Comparison of ENCODE assay signal across 12 mouse cellular contexts in the genomic region with DNA sequence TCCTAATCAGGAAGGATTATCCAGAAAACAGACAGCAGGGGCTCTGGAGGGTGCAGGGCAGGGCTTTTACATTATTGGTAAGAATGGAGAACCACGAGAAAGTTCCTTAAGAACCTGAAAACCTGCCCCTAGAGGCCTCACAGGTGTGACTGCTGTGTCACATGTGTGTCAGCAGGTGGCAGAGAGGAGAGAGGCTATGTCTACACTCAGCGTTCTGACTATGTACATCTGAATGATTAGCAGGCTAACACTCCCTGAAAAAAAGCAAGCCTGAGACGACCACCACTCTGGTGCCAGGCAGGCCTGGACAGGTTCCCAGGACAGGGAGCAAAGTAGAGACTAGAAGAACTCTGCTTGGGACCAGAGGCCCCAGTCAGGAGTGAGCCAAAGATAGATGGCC. TPM values are rescaled to one million over a fixed set of nuclear protein-coding genes. Genes with fewer than 3 reads are reported as not detected.
A peak's percentile ranks its signal among the peaks of the same experiment; 100 is the strongest.
DNase-seq lines count a peak whose midpoint lies in the region; ATAC-seq and TF ChIP-seq lines count a peak whose summit lies in the region.
"Had no signal": no experiment of that assay in that cellular context is flagged by ENCODE, and none has a peak within 500 bp of the region (broad histone marks: within the 10 kb centered on the region; RNA-seq: fewer than 3 reads in every experiment).

No protein-coding gene starts in this region.

- ATAC-seq in kidney, embryonic 16.5 days (ENCODE audit: low FRiP score, low TSS enrichment): no peak
- no peak; the same call in 1 of the 2 replicates for ATAC-seq in kidney, postnatal 0 days (replicated peaks; ENCODE audit: low FRiP score, low read depth)
- ATAC-seq in hindbrain, embryonic 14.5 days (ENCODE audit: low FRiP score): no peak
- ATAC-seq in forebrain, embryonic 15.5 days (replicated peaks): no peak

- H3K36me3 ChIP-seq in kidney, embryonic 16.5 days (ENCODE audit: insufficient read depth, low read length): no peaks in the 10 kb centered on the region
- H3K36me3 ChIP-seq in ES-E14 (ENCODE audit: control insufficient read depth, insufficient read depth, low read length, poor library complexity, severe bottlenecking): no peaks in the 10 kb centered on the region
- no peaks in the 10 kb centered on the region for H3K36me3 ChIP-seq in kidney, postnatal 0 days (ENCODE audit: insufficient read depth, low read length)
- H3K36me3 ChIP-seq in thymus, adult 2 months (ENCODE audit: control insufficient read depth, insufficient read depth, low read length): no peaks in the 10 kb centered on the region
- no peaks in the 10 kb centered on the region for H3K36me3 ChIP-seq in hindbrain, embryonic 14.5 days (replicated peaks; ENCODE audit: control insufficient read depth, insufficient read depth)
- H3K36me3 ChIP-seq in forebrain, embryonic 15.5 days: no peaks in the 10 kb centered on the region

- no peak overlapping the region for H3K4me3 ChIP-seq in kidney, embryonic 16.5 days (ENCODE audit: low read length)
- H3K4me3 ChIP-seq in ES-E14 (ENCODE audit: insufficient read depth in 1 of 2, low read depth in 1 of 2, low read length in 2 of 2, poor library complexity in 1 of 2, severe bottlenecking in 1 of 2): no peak overlapping the region
- H3K4me3 ChIP-seq in kidney, postnatal 0 days (replicated peaks; ENCODE audit: low read depth, low read length): no peak overlapping the region
- H3K4me3 ChIP-seq in thymus, adult 2 months (ENCODE audit: control insufficient read depth, insufficient read depth, low read length): no peak overlapping the region
- H3K4me3 ChIP-seq in hindbrain, embryonic 14.5 days (replicated peaks; ENCODE audit: low read length): no peak overlapping the region
- H3K4me3 ChIP-seq in forebrain, embryonic 15.5 days: no peak overlapping the region

- no peak overlapping the region for H3K27ac ChIP-seq in kidney, embryonic 16.5 days (ENCODE audit: low read length)
- no peak overlapping the region for H3K27ac ChIP-seq in ES-E14 (ENCODE audit: insufficient read depth, low read depth, low read length, poor library complexity, severe bottlenecking)
- H3K27ac ChIP-seq in kidney, postnatal 0 days: no peak overlapping the region
- H3K27ac ChIP-seq in thymus, adult 2 months (ENCODE audit: control insufficient read depth, insufficient read depth, low read length): no peak overlapping the region
- no peak overlapping the region for H3K27ac ChIP-seq in hindbrain, embryonic 14.5 days
- H3K27ac ChIP-seq in forebrain, embryonic 15.5 days (replicated peaks): no peak overlapping the region

- no peak overlapping the region for H3K4me2 ChIP-seq in kidney, embryonic 16.5 days (replicated peaks; ENCODE audit: low read depth, low read length)
- H3K4me2 ChIP-seq in kidney, postnatal 0 days (ENCODE audit: low read length): no peak overlapping the region
- no peak overlapping the region for H3K4me2 ChIP-seq in hindbrain, embryonic 14.5 days (replicated peaks)
- no peak overlapping the region for H3K4me2 ChIP-seq in forebrain, embryonic 15.5 days (replicated peaks)

- in situ Hi-C loops in ES-E14 (cut with MboI; ENCODE audit: low sequenced_read_pairs in 2 of 2, unreplicated experiment in 2 of 2): no loop called here

- peak; percentile 39 for DNase-seq in kidney, adult 18-20 months
- peak; percentile 28 for DNase-seq in ES-E14 (ENCODE audit: low read depth, low spot score)
- peak; percentile 43 for DNase-seq in kidney, postnatal 0 days (ENCODE audit: low spot score)
- peak; percentile 48 for DNase-seq in thymus, adult 2 months
- DNase-seq in hindbrain, embryonic 14.5 days (ENCODE audit: low spot score): no peak
- DNase-seq in adrenal gland, postnatal 14 days: no peak
- DNase-seq: cerebellum, adult 2 months; left cerebral cortex, postnatal 4 days; right cerebral cortex, postnatal 4 days had no signal

- no peaks in the 10 kb centered on the region for H3K27me3 ChIP-seq in kidney, embryonic 16.5 days (ENCODE audit: insufficient read depth, low read length)
- H3K27me3 ChIP-seq in kidney, postnatal 0 days (ENCODE audit: insufficient read depth, low read length): no peaks in the 10 kb centered on the region
- H3K27me3 ChIP-seq in thymus, adult 2 months (ENCODE audit: control insufficient read depth, insufficient read depth, low read length): no peaks in the 10 kb centered on the region
- no peaks in the 10 kb centered on the region for H3K27me3 ChIP-seq in hindbrain, embryonic 14.5 days (ENCODE audit: control insufficient read depth, insufficient read depth, low read length)
- no peaks in the 10 kb centered on the region for H3K27me3 ChIP-seq in forebrain, embryonic 15.5 days

- H3K9me3 ChIP-seq in kidney, embryonic 16.5 days (ENCODE audit: low read length): no peaks in the 10 kb centered on the region
- no peaks in the 10 kb centered on the region for H3K9me3 ChIP-seq in ES-E14 (ENCODE audit: control insufficient read depth, insufficient read depth, low read depth, low read length)
- no peaks in the 10 kb centered on the region for H3K9me3 ChIP-seq in kidney, postnatal 0 days (replicated peaks; ENCODE audit: low read length)
- no peaks in the 10 kb centered on the region for H3K9me3 ChIP-seq in hindbrain, embryonic 14.5 days (ENCODE audit: control insufficient read depth, low read length)
- H3K9me3 ChIP-seq in forebrain, embryonic 15.5 days: no peaks in the 10 kb centered on the region

- no peaks in the 10 kb centered on the region for H3K4me1 ChIP-seq in kidney, embryonic 16.5 days (ENCODE audit: insufficient read depth, low read length)
- no peaks in the 10 kb centered on the region for H3K4me1 ChIP-seq in ES-E14 (ENCODE audit: control insufficient read depth in 2 of 2, insufficient read depth in 2 of 2, low read length in 2 of 2, poor library complexity in 1 of 2)
- H3K4me1 ChIP-seq in kidney, postnatal 0 days (replicated peaks; ENCODE audit: insufficient read depth, low read length): no peaks in the 10 kb centered on the region
- no peaks in the 10 kb centered on the region for H3K4me1 ChIP-seq in thymus, adult 2 months (replicated peaks; ENCODE audit: control insufficient read depth, insufficient read depth, low read length)
- no peaks in the 10 kb centered on the region for H3K4me1 ChIP-seq in hindbrain, embryonic 14.5 days (replicated peaks; ENCODE audit: control insufficient read depth, insufficient read depth, low read length)
- H3K4me1 ChIP-seq in forebrain, embryonic 15.5 days: no peaks in the 10 kb centered on the region

- H3K9ac ChIP-seq in kidney, embryonic 16.5 days (replicated peaks; ENCODE audit: low read length): no peak overlapping the region
- no peak overlapping the region for H3K9ac ChIP-seq in ES-E14 (ENCODE audit: insufficient read depth, low read depth, low read length, poor library complexity, severe bottlenecking)
- no peak overlapping the region for H3K9ac ChIP-seq in kidney, postnatal 0 days (ENCODE audit: low read depth, low read length)
- H3K9ac ChIP-seq in hindbrain, embryonic 14.5 days: no peak overlapping the region
- H3K9ac ChIP-seq in forebrain, embryonic 15.5 days (replicated peaks): no peak overlapping the region

- TF ChIP-seq POLR2A in thymus, adult 2 months (IDR thresholded peaks at IDR 0.05; ENCODE audit: control insufficient read depth, extremely low read depth, insufficient read depth, low read length, poor library complexity): no peak

- WGBS in kidney, embryonic 16.5 days: 36% methylated on average over 3 of the region's 3 CpGs
- 24% methylated on average over 3 of the region's 3 CpGs for WGBS in kidney, postnatal 0 days
- 20% methylated on average over 3 of the region's 3 CpGs for WGBS in thymus, adult 2 months
- WGBS in hindbrain, embryonic 14.5 days: 49% methylated on average over 3 of the region's 3 CpGs
- 32% methylated on average over 3 of the region's 3 CpGs for WGBS in forebrain, embryonic 15.5 days

- peak; percentile 72 for TF ChIP-seq CTCF in kidney, postnatal 0 days (IDR thresholded peaks at IDR 0.05; ENCODE audit: low read depth)
- peak; percentile 13; the same call in 1 of the 2 replicates for TF ChIP-seq CTCF in thymus, adult 2 months (IDR thresholded peaks at IDR 0.05; ENCODE audit: borderline replicate concordance, control insufficient read depth, extremely low read depth, insufficient read depth, low read length, poor library complexity)

TF ChIP-seq in ES-E14, 5 proteins besides CTCF, POLR2A, EP300 and RAD21:
- TF ChIP-seq MAFK (IDR thresholded peaks at IDR 0.05; ENCODE audit: insufficient read depth, low read depth, low read length) (no peak), CHD2 (IDR thresholded peaks at IDR 0.05; ENCODE audit: low read depth, low read length) (no peak), HCFC1 (IDR thresholded peaks at IDR 0.05; ENCODE audit: borderline replicate concordance, insufficient read depth, low read length) (no peak)

RNA-seq across cellular contexts. Expression of gene C2cd6, which starts 23.8 kb away (rescaled TPM):
- polyA plus RNA-seq in kidney, embryonic 16.5 days (2015; fragmentation: Nextera tagmentation; extraction: Ambion mirVana): not detected in 2 replicates
- 0.22 TPM in 1 of 2 replicates, not detected in the other for total RNA-seq in ES-E14 (2012; rRNA removed)
- not detected in 2 replicates for polyA plus RNA-seq in kidney, postnatal 0 days (2015; fragmentation: Nextera tagmentation; extraction: Ambion mirVana)
- polyA plus RNA-seq in thymus, adult 2 months (2012; rRNA removed): not detected in 2 replicates
- polyA plus RNA-seq in hindbrain, embryonic 14.5 days (2014; fragmentation: Nextera tagmentation; extraction: Ambion mirVana): 4.5 TPM in 1 of 2 replicates, not detected in the other
- polyA plus RNA-seq in forebrain, embryonic 15.5 days (2015; fragmentation: Nextera tagmentation; extraction: Ambion mirVana): not detected in 2 replicates
- total RNA-seq in adrenal gland, postnatal 14 days (2021): not detected in 2 replicates
- total RNA-seq: left cerebral cortex, postnatal 4 days had no signal
- polyA plus RNA-seq: cerebellum, adult 2 months; heart, embryonic 16.5 days had no signal

RNA-seq across cellular contexts. Expression of gene Tmem237, which starts 49.3 kb away (rescaled TPM):
- polyA plus RNA-seq in kidney, embryonic 16.5 days (2015; fragmentation: Nextera tagmentation; extraction: Ambion mirVana): 42.0 and 42.6 TPM in 2 replicates
- total RNA-seq in ES-E14 (2012; rRNA removed): 23.4 and 36.5 TPM in 2 replicates
- polyA plus RNA-seq in kidney, postnatal 0 days (2015; fragmentation: Nextera tagmentation; extraction: Ambion mirVana): 39.9 and 42.9 TPM in 2 replicates
- polyA plus RNA-seq in thymus, adult 2 months (2012; rRNA removed): 2.3 and 3.6 TPM in 2 replicates
- polyA plus RNA-seq in hindbrain, embryonic 14.5 days (2014; fragmentation: Nextera tagmentation; extraction: Ambion mirVana): 24.9 and 54.8 TPM in 2 replicates
- polyA plus RNA-seq in forebrain, embryonic 15.5 days (2015; fragmentation: Nextera tagmentation; extraction: Ambion mirVana): 51.5 and 52.9 TPM in 2 replicates
- 16.1 and 17.1 TPM in 2 replicates for total RNA-seq in adrenal gland, postnatal 14 days (2021)

Comparison
In these comparisons a context has a peak if more than half of its experiments do, and no peak if none do; other contexts are left out.
1. DNase-seq: peak in kidney, adult 18-20 months (single experiment), ES-E14 (single experiment), kidney, postnatal 0 days (single experiment) and thymus, adult 2 months (single experiment); none in hindbrain, embryonic 14.5 days (single experiment) and adrenal gland, postnatal 14 days (single experiment).